Mouse (Mus musculus): ENCODE measurements around the gene A530032D15Rik. TPM values are rescaled to one million over a fixed set of nuclear protein-coding genes. Genes with fewer than 3 reads are reported as not detected.
"Not testable (repeated sequence)": the region's sequence is repeated elsewhere in the genome, so short reads cannot be mapped to it uniquely, and the experiment has no call there.

The A530032D15Rik gene
- total RNA-seq (2015) (1.4 and 2.1 TPM in 2 replicates), total RNA-seq (2017) (14.0 and 17.0 TPM in 2 replicates)

- ATAC-seq (replicated peaks; ENCODE audit: poor library complexity), result not testable (repeated sequence)
Measured at GRCm38 (mm10) chr1:85109753-85110152, at the start of gene A530032D15Rik. Gene A530032D15Rik, minus strand, starts transcription at chr1:85109853.

- not testable (repeated sequence) for ATAC-seq (replicated peaks; ENCODE audit: poor library complexity)
Measured at GRCm38 (mm10) chr1:85155151-85155550, 45.5 kb upstream of the A530032D15Rik start.

DNA sequence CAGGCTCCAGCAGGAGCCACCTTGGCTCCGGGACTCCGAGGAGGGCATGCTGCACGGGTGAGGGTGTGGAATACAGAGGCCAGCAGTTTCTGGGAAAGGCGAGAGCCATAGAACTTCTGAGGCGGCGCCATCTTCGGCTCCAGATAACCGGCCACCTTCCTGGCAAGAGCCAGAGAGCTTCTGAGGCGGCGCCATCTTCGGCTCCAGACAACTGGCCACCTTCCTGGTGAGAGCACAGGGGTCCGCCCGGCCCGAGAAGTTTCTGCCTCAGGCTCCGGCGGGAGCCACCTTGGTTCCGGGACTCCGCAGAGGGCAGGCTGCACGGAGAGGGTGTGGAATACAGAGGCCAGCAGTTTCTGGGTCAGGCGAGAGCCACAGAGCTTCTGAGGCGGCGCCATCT is 24.0 kb upstream of the A530032D15Rik start:
- ATAC-seq (replicated peaks; ENCODE audit: poor library complexity), result not testable (repeated sequence)

- not testable (repeated sequence) for ATAC-seq (replicated peaks; ENCODE audit: poor library complexity)
Measured at GRCm38 (mm10) chr1:85121841-85122240, 12.2 kb upstream of the A530032D15Rik start.

DNA sequence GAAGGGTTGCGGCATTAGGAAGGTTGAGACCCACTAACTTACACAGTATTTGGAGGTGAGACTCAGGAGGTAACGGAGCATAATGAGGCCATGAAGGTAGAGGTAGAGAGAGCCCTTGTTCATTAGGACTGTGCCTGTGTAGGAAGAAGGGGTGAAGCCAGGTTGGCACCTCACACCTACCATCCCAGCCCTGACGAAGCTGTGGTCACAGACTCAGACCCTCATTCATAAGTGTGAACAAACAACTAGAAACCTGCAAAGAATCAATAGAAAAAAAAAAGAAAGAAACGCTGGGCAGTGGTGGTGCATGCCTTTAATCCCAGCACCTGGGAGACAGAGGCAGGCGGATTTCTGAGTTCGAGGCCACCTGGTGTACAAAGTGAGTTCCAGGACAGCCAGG is 8.7 kb upstream of the A530032D15Rik start:
- not testable (repeated sequence) for ATAC-seq (replicated peaks; ENCODE audit: poor library complexity)

GRCm38 (mm10) chr1:85117537-85117936 is 7.9 kb upstream of the A530032D15Rik start:
- not testable (repeated sequence) for ATAC-seq (replicated peaks; ENCODE audit: poor library complexity)

GRCm38 (mm10) chr1:85114666-85115402 is 5.2 kb upstream of the A530032D15Rik start:
- not testable (repeated sequence) for ATAC-seq (replicated peaks; ENCODE audit: poor library complexity)

DNA sequence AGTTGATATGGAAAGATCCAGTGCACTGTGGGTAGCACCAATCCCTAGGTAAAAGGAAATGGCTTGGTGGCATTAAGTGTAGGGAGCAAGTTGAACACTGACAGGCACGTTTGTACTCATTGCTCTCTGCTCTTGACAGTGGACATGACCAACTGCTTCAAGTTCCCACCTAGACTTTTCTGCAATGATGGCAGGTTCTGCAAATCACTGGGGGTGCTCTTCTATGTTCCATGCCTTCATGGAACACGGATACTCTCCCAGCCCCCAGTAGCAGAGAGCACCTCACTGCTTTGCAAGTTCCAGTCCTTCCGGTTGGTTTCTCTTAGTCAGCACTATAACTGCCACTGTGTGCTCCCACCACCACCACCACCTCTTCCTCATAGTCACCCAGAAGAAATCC is 4.4 kb upstream of the A530032D15Rik start:
- ATAC-seq (replicated peaks; ENCODE audit: poor library complexity), result not testable (repeated sequence)

DNA sequence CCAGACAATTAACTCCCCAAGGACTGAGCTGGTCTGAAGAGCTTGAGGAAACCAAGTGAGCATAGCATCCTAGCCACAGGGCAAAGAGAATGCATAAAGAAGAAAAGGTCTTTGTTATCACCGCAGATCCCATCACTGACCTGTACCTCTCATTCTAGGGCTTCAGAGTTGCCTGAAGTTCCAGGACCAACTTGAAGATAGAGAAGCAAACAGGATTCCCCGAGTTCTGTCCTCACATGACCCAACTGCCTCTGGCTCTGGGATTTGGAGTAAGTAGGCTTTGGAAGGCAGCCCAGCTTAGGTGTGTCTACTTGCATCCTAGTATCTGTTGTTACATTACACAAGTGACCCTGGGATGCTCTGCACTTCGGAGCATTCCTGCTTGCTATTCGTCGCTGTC is 3.2 kb upstream of the A530032D15Rik start:
- not testable (repeated sequence) for ATAC-seq (replicated peaks; ENCODE audit: poor library complexity)

- ATAC-seq (replicated peaks; ENCODE audit: poor library complexity), result not testable (repeated sequence)
Measured at GRCm38 (mm10) chr1:85112266-85112665, 2.6 kb upstream of the A530032D15Rik start.

- ATAC-seq (replicated peaks; ENCODE audit: poor library complexity), result not testable (repeated sequence)
Measured at GRCm38 (mm10) chr1:85111572-85111971, 1.9 kb upstream of the A530032D15Rik start.

DNA sequence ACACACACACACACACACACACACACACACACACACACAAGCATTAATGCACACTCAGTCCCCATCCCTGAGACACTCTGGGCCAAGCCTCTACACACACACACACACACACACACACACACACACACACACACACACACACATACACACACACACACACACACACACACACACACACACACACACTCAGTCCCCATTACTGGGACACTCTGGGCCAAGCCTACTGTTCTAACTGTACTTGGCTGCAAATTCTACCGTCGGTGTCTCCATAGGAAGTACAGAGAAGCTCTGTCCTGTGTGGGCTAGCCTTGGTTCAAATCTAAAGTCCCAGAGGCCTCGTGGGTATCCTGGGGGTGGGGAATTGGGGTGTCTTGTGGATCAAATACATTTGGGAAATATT is 1.2 kb upstream of the A530032D15Rik start:
- not testable (repeated sequence) for ATAC-seq (replicated peaks; ENCODE audit: poor library complexity)

DNA sequence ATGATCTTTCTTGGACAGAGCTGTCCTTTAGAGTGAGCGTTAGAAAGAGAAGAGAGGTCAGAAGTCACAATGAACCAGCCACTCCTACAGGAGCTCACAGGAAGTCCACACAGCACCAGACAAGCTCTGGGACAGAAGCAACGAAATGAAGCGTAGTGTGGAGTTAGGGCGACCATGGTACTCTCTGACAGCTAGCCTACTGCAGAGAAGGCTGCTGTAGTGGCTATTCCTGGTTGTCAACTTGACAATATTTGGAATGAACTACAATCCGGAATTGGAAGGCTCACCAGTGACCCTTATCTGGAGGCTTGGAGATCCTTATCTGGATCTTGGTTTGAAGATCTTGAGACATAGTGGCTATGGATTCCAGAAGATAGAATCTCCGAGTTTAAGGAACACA is 3.6 kb downstream of the A530032D15Rik start:
- not testable (repeated sequence) for ATAC-seq (replicated peaks; ENCODE audit: poor library complexity)

DNA sequence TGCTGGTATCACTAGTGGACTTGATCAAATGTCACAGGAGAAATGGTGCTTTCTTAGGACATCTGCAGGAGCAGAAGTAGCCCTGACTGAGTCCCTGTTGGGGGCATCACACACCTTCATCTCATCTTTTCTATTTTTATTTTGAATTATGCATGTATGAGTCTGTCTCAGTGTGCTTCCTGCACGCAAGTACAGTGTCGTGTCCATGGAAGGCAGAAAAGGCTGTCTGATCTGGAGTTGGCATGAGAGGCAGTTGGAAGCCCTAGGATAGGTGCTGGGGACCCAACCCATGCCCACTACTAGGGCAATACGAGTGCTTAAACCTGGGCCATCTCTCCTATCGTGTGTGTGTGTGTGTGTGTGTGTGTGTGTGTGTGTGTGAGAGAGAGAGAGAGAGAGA is 4.3 kb downstream of the A530032D15Rik start:
- not testable (repeated sequence) for ATAC-seq (replicated peaks; ENCODE audit: poor library complexity)

- not testable (repeated sequence) for ATAC-seq (replicated peaks; ENCODE audit: poor library complexity)
Measured at GRCm38 (mm10) chr1:85101754-85102153, 7.9 kb downstream of the A530032D15Rik start.

- not testable (repeated sequence) for ATAC-seq (replicated peaks; ENCODE audit: poor library complexity)
Measured at GRCm38 (mm10) chr1:85099864-85100263, 9.8 kb downstream of the A530032D15Rik start, which contains the start of gene Gm10553. Gene Gm10553, plus strand, starts transcription at chr1:85100164.

DNA sequence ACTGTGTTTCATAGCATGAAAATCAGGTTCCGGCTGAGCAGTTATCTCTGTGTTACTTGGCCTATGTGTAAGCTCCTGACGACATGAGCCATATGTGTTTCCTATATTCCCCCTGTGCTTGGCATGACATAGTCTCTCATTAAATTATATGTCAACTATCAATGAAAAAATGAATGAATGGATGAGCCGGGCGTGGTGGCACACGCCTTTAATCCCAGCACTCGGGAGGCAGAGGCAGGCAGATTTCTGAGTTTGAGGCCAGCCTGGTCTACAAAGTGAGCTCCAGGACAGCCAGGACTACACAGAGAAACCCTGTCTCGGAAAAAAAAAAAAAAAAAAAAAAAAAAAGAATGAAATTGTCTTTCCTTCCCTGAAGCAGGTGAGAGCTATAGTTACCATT is 10.6 kb downstream of the A530032D15Rik start:
- not testable (repeated sequence) for ATAC-seq (replicated peaks; ENCODE audit: poor library complexity)

- ATAC-seq (replicated peaks; ENCODE audit: poor library complexity), result not testable (repeated sequence)
Measured at GRCm38 (mm10) chr1:85093011-85093572, 16.6 kb downstream of the A530032D15Rik start.

GRCm38 (mm10) chr1:85092169-85092568 is 17.5 kb downstream of the A530032D15Rik start:
- not testable (repeated sequence) for ATAC-seq (replicated peaks; ENCODE audit: poor library complexity)

- ATAC-seq (replicated peaks; ENCODE audit: poor library complexity), result not testable (repeated sequence)
Measured at GRCm38 (mm10) chr1:85086211-85086610, 23.4 kb downstream of the A530032D15Rik start.

GRCm38 (mm10) chr1:85084803-85085202 is 24.9 kb downstream of the A530032D15Rik start:
- ATAC-seq (replicated peaks; ENCODE audit: poor library complexity), result not testable (repeated sequence)

- ATAC-seq (replicated peaks; ENCODE audit: poor library complexity), result not testable (repeated sequence)
Measured at GRCm38 (mm10) chr1:85073099-85073498, 36.6 kb downstream of the A530032D15Rik start.

Measured in megakaryocyte progenitor cell, adult 5-6 weeks (primary cell).